Mouse (Mus musculus) right cerebral cortex, adult 18-20 months (tissue): ENCODE measurements around the gene Aif1.
A peak's percentile ranks its signal among the peaks of the same experiment; 100 is the strongest.

ENCODE experiments used
- DNase-seq: peaks from one replicate; pipeline ENCODE4 v3.0.0; 2022; ENCODE audit warnings: mixed read lengths

Gene Aif1

DNA sequence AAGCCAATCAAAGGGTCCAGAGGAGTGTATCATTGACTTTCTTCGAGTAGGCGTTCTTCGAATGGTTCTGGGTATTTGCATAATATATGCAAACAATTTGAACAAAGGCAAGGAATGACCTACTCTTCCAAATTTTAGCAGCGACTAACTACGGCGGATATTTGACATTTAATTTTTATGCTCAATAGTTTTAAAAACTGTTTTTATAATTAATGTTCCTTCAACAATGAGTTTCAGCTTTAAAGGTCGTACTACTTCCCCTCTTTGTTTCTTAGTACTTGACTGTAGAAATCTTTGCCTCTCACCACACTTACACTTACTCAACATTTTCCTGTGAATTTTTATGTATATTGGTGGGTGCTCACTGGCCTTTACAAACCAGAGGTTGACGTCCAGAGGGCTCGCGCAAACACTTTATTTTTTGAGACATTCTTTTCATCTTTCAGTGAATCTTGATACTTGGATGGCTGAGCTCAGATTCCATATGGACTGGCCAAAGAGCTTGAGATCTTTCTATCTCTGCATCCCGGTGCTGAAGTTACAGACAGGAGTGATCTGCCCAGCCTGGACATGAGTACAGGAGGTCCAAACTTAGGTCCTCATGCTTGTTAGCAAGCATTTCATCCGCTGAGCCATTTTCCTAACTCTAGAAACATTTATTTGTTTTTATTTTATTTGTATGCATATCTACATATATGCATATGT is 10.3 kb downstream of the Aif1 start:
- no peak for DNase-seq

- DNase-seq, result peak; percentile 99
Measured at GRCm38 (mm10) chr17:35164568-35165450, 11.1 kb downstream of the Aif1 start, which contains the start of gene Prrc2a. Gene Prrc2a, minus strand, starts transcription at chr17:35164897.

GRCm38 (mm10) chr17:35164218-35164567 is 11.7 kb downstream of the Aif1 start:
- DNase-seq, result no peak

DNA sequence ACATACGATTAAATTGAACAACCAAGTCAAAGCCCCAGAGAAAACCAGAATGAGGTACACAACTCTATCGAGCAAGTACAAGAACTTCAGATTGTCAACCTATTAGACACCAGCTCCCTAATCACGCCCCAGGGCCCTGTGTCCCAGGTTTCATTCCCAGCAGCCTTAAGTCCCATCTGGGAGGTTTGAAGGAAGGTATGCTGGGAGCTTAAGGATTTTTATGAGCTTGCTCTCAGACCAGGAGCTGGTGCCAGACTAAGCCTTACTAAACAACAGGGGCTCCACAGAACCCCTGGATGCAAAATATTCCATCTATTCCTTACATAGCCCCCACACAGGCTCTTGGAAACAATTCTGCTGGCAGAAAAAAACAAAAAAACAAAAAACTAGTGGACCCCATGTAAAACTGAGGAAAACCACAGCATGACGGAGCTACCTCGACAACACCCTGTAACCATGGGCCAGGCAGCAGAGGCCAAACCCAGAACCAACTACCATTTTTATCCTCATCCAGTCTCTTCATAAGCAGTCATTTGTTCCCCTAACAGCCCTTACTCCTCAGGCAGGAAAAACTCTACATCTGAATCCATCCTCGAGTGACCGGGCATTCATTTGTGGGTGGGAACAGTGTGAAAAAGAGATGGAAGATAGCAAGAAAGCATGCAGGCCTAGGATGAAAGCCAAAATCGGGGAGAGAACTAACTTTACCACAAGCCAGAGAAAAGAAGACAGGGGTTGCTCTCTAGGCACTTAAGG is 12.4 kb downstream of the Aif1 start:
- no peak for DNase-seq

GRCm38 (mm10) chr17:35162730-35163129 is 13.1 kb downstream of the Aif1 start:
- no peak for DNase-seq

- DNase-seq, result no peak
Measured at GRCm38 (mm10) chr17:35162121-35162520, 13.7 kb downstream of the Aif1 start.

DNA sequence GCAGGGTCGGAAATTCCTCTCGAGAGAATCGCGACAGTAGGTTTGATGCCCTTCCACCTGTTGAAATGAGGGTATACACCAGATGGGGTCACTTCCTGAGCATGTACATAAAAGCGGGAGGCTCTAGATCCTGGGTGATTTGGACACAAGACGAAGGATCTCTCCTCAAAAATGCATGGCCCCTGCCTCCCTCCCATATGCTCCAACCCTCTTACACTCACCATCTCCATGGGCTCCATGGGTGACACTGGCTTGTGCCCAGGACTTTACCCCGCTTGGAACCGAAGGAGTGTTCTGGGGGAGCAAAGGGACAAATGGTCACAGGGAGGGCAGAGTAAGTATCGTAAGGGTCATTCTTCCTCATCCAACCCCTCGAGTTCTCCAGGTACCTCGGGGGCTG is 14.4 kb downstream of the Aif1 start:
- DNase-seq, result no peak

- DNase-seq, result no peak
Measured at GRCm38 (mm10) chr17:35159638-35160037, 16.2 kb downstream of the Aif1 start.

- DNase-seq, result no peak
Measured at GRCm38 (mm10) chr17:35158850-35159593, 16.8 kb downstream of the Aif1 start.

GRCm38 (mm10) chr17:35157661-35158175 is 18.1 kb downstream of the Aif1 start:
- DNase-seq, result no peak

DNA sequence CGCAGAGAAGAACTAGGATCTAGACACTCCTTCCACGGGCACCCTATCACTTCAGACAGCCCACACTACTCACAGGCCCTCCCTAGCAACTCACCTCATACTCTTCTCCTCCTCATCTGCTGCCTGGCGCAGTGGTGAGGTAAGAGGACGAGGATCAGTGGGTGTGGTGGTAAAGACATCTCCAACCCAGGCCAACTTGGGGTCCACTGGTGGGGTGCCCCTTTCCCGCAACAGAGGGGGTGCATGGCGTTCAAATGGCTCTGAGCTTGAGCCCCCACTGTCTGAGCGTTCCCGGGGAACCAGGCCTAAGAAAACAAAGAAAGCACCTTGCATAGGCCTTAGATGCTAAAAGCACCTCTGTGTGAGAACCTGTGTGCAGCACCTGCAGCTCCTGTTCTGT is 18.6 kb downstream of the Aif1 start:
- DNase-seq, result no peak

GRCm38 (mm10) chr17:35156461-35157200 is 19.2 kb downstream of the Aif1 start:
- DNase-seq, result no peak

DNA sequence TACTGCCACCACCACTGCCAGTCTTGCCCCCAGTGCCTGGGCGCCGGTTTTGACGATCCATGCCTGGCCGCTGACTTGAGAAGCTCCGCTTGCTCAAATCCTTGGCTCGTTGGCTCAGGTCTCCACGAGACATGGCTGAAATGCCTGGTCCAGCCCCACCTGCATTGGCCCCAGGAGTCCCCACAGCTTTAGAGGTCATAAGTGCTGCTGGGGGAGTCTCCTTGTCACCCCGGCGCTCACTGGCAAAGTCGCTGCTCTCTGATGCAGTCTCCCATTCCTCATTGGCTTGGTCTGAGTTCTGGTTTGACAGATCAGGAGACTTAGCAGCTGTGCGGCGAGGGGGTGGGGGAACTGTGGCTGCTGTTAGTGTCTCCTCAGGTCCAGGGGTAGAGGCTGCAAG is 20.4 kb downstream of the Aif1 start:
- DNase-seq, result no peak

GRCm38 (mm10) chr17:35154616-35155015 is 21.3 kb downstream of the Aif1 start:
- DNase-seq, result no peak

DNA sequence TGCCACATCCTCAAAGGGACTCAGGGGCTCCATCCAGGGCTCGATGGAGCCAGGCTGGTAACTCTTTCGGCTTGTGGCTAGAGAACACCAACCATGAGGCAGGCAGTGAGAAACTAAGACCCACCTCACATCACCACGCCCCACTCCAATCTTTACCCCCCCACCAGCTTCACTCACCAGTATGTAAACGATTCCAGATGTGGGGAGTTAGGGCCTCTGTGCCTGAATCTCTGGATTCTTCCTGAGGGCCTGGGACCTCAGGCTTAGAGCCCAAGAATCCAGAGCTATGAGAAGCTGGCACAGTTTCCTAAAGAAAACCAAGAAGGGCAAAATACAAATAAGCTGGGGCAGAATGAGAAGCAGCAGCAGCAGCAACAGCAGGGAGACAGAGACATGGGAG is 21.9 kb downstream of the Aif1 start:
- DNase-seq, result no peak

- no peak for DNase-seq
Measured at GRCm38 (mm10) chr17:35153077-35153476, 22.8 kb downstream of the Aif1 start.

- DNase-seq, result no peak
Measured at GRCm38 (mm10) chr17:35152121-35152520, 23.7 kb downstream of the Aif1 start.

GRCm38 (mm10) chr17:35147922-35148639 is 27.8 kb downstream of the Aif1 start:
- no peak for DNase-seq

DNA sequence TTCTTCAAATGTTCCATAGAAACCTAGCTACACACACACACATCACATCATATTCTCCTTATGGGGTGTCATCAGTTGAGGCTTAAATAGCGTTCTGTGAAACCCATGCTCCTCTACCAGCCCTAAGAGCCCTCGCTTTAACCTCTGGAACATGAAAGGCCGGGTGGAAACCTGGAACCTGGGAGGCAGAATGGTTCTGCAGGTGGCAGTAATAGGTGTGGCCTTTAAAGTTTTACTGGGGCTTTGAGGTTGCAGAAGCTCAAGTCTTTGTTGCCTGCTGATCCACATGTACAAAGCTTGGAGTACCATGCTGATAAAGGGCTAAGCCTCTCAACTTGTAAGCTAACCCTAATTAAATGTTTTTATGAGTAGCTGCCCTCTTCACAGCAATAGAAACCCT is 28.5 kb downstream of the Aif1 start:
- no peak for DNase-seq

DNA sequence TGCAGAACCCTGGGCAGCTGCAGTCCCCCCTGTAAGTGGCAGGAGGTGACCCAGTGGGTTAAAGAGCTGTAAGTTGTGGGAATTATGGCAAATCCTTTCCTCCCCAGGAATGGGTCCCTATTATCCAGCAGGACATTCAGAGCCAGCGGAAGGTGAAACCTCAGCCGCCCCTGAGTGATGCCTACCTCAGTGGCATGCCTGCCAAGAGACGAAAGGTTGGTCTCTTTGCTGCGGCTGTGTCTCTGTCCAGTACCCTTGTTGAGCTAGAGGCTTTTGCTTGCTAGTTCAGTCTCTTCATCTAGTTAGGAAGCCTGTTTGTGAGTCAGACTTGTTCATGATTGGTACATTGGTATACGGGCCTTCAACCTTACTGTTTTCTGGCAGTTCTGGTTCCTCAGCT is 29.7 kb downstream of the Aif1 start:
- DNase-seq, result no peak

- DNase-seq, result no peak
Measured at GRCm38 (mm10) chr17:35141971-35142370, 33.9 kb downstream of the Aif1 start.
